Mouse (Mus musculus): ENCODE measurements around the gene Nxnl1.

Nxnl1 gene

GRCm38 (mm10) chr8:71515043-71515442, 51.4 kb downstream of the Nxnl1 start:
- no peak for DNase-seq (ENCODE audit: low spot score in 2 of 2)

- no peak for DNase-seq (ENCODE audit: low spot score in 2 of 2)
Observed at GRCm38 (mm10) chr8:71513018-71513754, 53.2 kb downstream of the Nxnl1 start.

- DNase-seq (ENCODE audit: low spot score in 2 of 2): no peak
Observed at GRCm38 (mm10) chr8:71511644-71512043, 54.8 kb downstream of the Nxnl1 start, which contains the start of gene Plvap. Gene Plvap, minus strand, starts transcription at chr8:71511752.
